In genomic region chr5:36747794-36748535, GRCm38 (mm10) we compare ENCODE assay signal across 8 mouse cellular contexts. TPM values are rescaled to one million over a fixed set of nuclear protein-coding genes. Genes with fewer than 3 reads are reported as not detected.
A peak's percentile ranks its signal among the peaks of the same experiment; 100 is the strongest.
DNase-seq lines count a peak whose midpoint lies in the region; ATAC-seq and TF ChIP-seq lines count a peak whose summit lies in the region.

No protein-coding gene starts in this region.

- no peak for TF ChIP-seq POLR2A in cerebellum, adult 2 months (IDR thresholded peaks at IDR 0.05; ENCODE audit: borderline replicate concordance, insufficient read depth, low read length)

- peak overlapping the region; percentile 77 for H3K4me3 ChIP-seq in cerebellum, adult 2 months (replicated peaks; ENCODE audit: insufficient read depth, low read depth, low read length)
- H3K4me3 ChIP-seq in hindbrain, embryonic 12.5 days: peak overlapping the region; percentile 93
- peak overlapping the region; percentile 46 for H3K4me3 ChIP-seq in macrophage (ENCODE audit: inconsistent target)

- 1% methylated on average over 76 of the region's 76 CpGs for WGBS in cerebellum, adult 2 months
- WGBS in hindbrain, embryonic 12.5 days: 3% methylated on average over 76 of the region's 76 CpGs
- WGBS in macrophage (ENCODE audit: missing documents): under 1% methylated on average over 76 of the region's 76 CpGs

- TF ChIP-seq CTCF in cerebellum, adult 2 months (IDR thresholded peaks at IDR 0.05; ENCODE audit: borderline replicate concordance, insufficient read depth, low read depth, low read length): no peak

- peak overlapping the region; percentile 89 for H3K9ac ChIP-seq in hindbrain, embryonic 12.5 days

- peak; percentile 77 for ATAC-seq in hindbrain, embryonic 12.5 days (ENCODE audit: low FRiP score)

- peaks cover 27% of the 10 kb centered on the region for H3K79me2 ChIP-seq in macrophage (ENCODE audit: inconsistent target)

- H3K27ac ChIP-seq in cerebellum, adult 2 months (ENCODE audit: insufficient read depth, low read length): no peak overlapping the region
- no peak overlapping the region for H3K27ac ChIP-seq in hindbrain, embryonic 12.5 days
- H3K27ac ChIP-seq in macrophage: no peak overlapping the region

- peak overlapping the region; percentile 95 for H3K4me2 ChIP-seq in hindbrain, embryonic 12.5 days (replicated peaks)

- 0 out of 2 replicates have a peak, but pooled peaks cover 2% of the 10 kb centered on the region for H3K36me3 ChIP-seq in hindbrain, embryonic 12.5 days
- no peaks in the 10 kb centered on the region for H3K36me3 ChIP-seq in macrophage (ENCODE audit: inconsistent target)

- H3K27me3 ChIP-seq in cerebellum, adult 2 months (ENCODE audit: control insufficient read depth, insufficient read depth, low read length): no peaks in the 10 kb centered on the region
- H3K27me3 ChIP-seq in hindbrain, embryonic 12.5 days: 0 out of 2 replicates have a peak, but pooled peaks cover 4% of the 10 kb centered on the region

- H3K9me3 ChIP-seq in hindbrain, embryonic 12.5 days (replicated peaks): no peaks in the 10 kb centered on the region

- DNase-seq in cerebellum, adult 2 months: no peak
- no peak for DNase-seq in cerebellum, adult 18-20 months
- DNase-seq in right cerebral cortex, postnatal 4 days: peak; percentile 41
- DNase-seq in right cerebral cortex, postnatal 36 days (ENCODE audit: low spot score in 2 of 2): no peak
- DNase-seq in retina, embryonic 14.5 days (ENCODE audit: low spot score): no peak
- no peak for DNase-seq in layer of hippocampus, adult 11-12 months (ENCODE audit: low spot score)

- no peaks in the 10 kb centered on the region; the same call in 1 of the 2 replicates for H3K4me1 ChIP-seq in cerebellum, adult 2 months (ENCODE audit: control insufficient read depth, insufficient read depth, low read length)
- peaks cover 17% of the 10 kb centered on the region for H3K4me1 ChIP-seq in hindbrain, embryonic 12.5 days

RNA-seq across cellular contexts. Expression of gene Bloc1s4, which starts 0.5 kb away (rescaled TPM):
- polyA plus RNA-seq in cerebellum, adult 2 months (2012; rRNA removed): 27.0 and 27.7 TPM in 2 replicates
- polyA plus RNA-seq in hindbrain, embryonic 12.5 days (2016; fragmentation: Nextera tagmentation; extraction: Ambion mirVana): 28.0 and 29.2 TPM in 2 replicates
- 10 to 100 TPM in 8 of 26 experiments, 1 to 10 TPM in 18; 1.0 to 15.7 (median 7.3) TPM for total RNA-seq in macrophage (2018; cell fraction: chromatin; rRNA removed)
- 10 to 100 TPM; 15.1 to 21.6 (median 18.8) TPM for total RNA-seq in macrophage (2018; cell fraction: cytosol; rRNA removed)
- 10 to 100 TPM in 20 of 26 experiments, 1 to 10 TPM in 6; 4.6 to 20.4 (median 12.9) TPM for total RNA-seq in macrophage (2018; cell fraction: nucleus; rRNA removed)
- 6.8 to 19.4 TPM (median 17.0 TPM) in 3 replicates for polyA plus RNA-seq in macrophage (2018)

RNA-seq across cellular contexts. Expression of gene Mrfap1, which starts 48.6 kb away (rescaled TPM):
- polyA plus RNA-seq in cerebellum, adult 2 months (2012; rRNA removed): 323 and 355 TPM in 2 replicates
- 495 and 532 TPM in 2 replicates for polyA plus RNA-seq in hindbrain, embryonic 12.5 days (2016; fragmentation: Nextera tagmentation; extraction: Ambion mirVana)
- total RNA-seq in macrophage (2018; cell fraction: chromatin; rRNA removed): 10 to 100 TPM in 23 of 26 experiments, 1 to 10 TPM in 3; 8.0 to 64.4 (median 18.6) TPM
- total RNA-seq in macrophage (2018; cell fraction: cytosol; rRNA removed): 100 to 1,000 TPM; 197 to 301 (median 249) TPM
- total RNA-seq in macrophage (2018; cell fraction: nucleus; rRNA removed): 100 to 1,000 TPM in 12 of 26 experiments, 10 to 100 TPM in 14; 51.7 to 191 (median 99.4) TPM
- polyA plus RNA-seq in macrophage (2018): 220 to 289 TPM (median 288 TPM) in 3 replicates

RNA-seq across cellular contexts. Expression of gene D5Ertd579e, which starts 52.1 kb away (rescaled TPM):
- polyA plus RNA-seq in cerebellum, adult 2 months (2012; rRNA removed): 69.4 and 75.9 TPM in 2 replicates
- 41.8 and 43.3 TPM in 2 replicates for polyA plus RNA-seq in hindbrain, embryonic 12.5 days (2016; fragmentation: Nextera tagmentation; extraction: Ambion mirVana)
- total RNA-seq in macrophage (2018; cell fraction: chromatin; rRNA removed): 100 to 1,000 TPM in 22 of 26 experiments, 10 to 100 TPM in 4; 70.8 to 283 (median 183) TPM
- 10 to 100 TPM; 13.7 to 40.9 (median 24.9) TPM for total RNA-seq in macrophage (2018; cell fraction: cytosol; rRNA removed)
- total RNA-seq in macrophage (2018; cell fraction: nucleus; rRNA removed): 100 to 1,000 TPM in 14 of 26 experiments, 10 to 100 TPM in 12; 49.9 to 175 (median 103) TPM
- polyA plus RNA-seq in macrophage (2018): 17.3 to 23.8 TPM (median 23.4 TPM) in 3 replicates
